Mouse (Mus musculus) T-cell, adult 2 months (primary cell): ENCODE measurements around the gene Fam216a.
"Not testable (repeated sequence)": the region's sequence is repeated elsewhere in the genome, so short reads cannot be mapped to it uniquely, and the experiment has no call there.

Source experiments
- DNase-seq: peaks from one replicate; pipeline ENCODE4 v3.0.0; 2022; ENCODE audit warnings: low spot score

The Fam216a gene

GRCm38 (mm10) chr5:122320205-122320781 is 51.9 kb downstream of the Fam216a start:
- DNase-seq: no peak

GRCm38 (mm10) chr5:122319474-122320204 is 52.5 kb downstream of the Fam216a start:
- no peak for DNase-seq

GRCm38 (mm10) chr5:122318976-122319375 is 53.2 kb downstream of the Fam216a start:
- DNase-seq: not testable (repeated sequence)

GRCm38 (mm10) chr5:122318100-122318499 is 54.1 kb downstream of the Fam216a start:
- DNase-seq: peak; percentile 76

GRCm38 (mm10) chr5:122317329-122318045 is 54.7 kb downstream of the Fam216a start:
- DNase-seq: peak; percentile 43

- DNase-seq: peak; percentile 58
Observed at GRCm38 (mm10) chr5:122314966-122315667, 57.0 kb downstream of the Fam216a start.
